Mouse (Mus musculus) olfactory bulb, adult 2 months (tissue): Measurements from ENCODE around the gene Vmn1r27. TPM values are rescaled to one million over a fixed set of nuclear protein-coding genes. Genes with fewer than 3 reads are reported as not detected.

ENCODE experiments used
- H3K27ac ChIP-seq: fragments of 200-500 bp; 2 replicates; pipeline ENCODE4 v1.5.1; 2012; ENCODE audit warnings: low read depth, low read length; ENCODE audit not compliant: insufficient read depth
- H3K4me1 ChIP-seq: fragments of 200-500 bp; 2 replicates; pipeline ENCODE4 v1.6.1; 2012; ENCODE audit warnings: low read length; ENCODE audit not compliant: control insufficient read depth, insufficient read depth
- H3K4me3 ChIP-seq: fragments of 200-500 bp; 2 replicates; pipeline ENCODE4 v1.5.1; 2012; ENCODE audit warnings: mild to moderate bottlenecking, low read depth, low read length, moderate library complexity; ENCODE audit not compliant: insufficient read depth
- CTCF ChIP-seq: fragments of 200-500 bp; IDR thresholded peaks from 2 replicates; pipeline ENCODE4 v1.5.1; 2012; ENCODE audit warnings: low read depth, mild to moderate bottlenecking, low read length, moderate library complexity; ENCODE audit not compliant: insufficient read depth
- POLR2A ChIP-seq: fragments of 200-500 bp; IDR thresholded peaks from 2 replicates; pipeline ENCODE4 v1.6.1; 2012; ENCODE audit warnings: mild to moderate bottlenecking, low read depth, low read length, moderate library complexity; ENCODE audit not compliant: insufficient read depth
- WGBS: fragments of 180-500 bp; shearing (Covaris S2); methylation state at CpG from one replicate; pipeline ENCODE4 v1.1.7; 2018; 5-methylcytosine and 5-hydroxymethylcytosine counted together
- polyA plus RNA-seq: library from polyadenylated mRNA; stranded (reverse); fragments of >200 nt; gene quantifications from 2 replicates; pipeline ENCODE4 v1.2.4, GENCODE M21; 2012; ENCODE audit warnings: low replicate concordance; ENCODE audit not compliant: missing spikeins, insufficient read depth, insufficient read length

Gene Vmn1r27
- polyA plus RNA-seq = not detected in 2 replicates

DNA sequence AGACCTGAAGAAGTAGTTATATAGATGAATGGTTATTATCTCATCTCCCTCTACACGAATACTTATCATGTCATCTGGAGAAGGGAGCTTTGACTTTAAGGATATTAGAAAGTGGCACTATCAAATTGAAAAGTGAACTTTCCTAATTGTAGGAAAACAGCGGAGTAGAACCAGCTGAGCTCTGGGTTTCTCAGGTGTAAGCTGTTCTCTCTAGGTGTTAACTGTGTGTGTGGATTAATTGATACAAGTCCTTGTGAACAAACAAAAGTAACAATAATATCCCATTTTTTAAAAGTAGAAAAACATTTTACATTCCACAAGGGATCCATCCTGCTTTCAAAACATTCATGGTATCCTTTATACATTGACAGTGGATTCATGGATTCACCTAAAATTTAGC lies at the start of gene Vmn1r27:
TSS of gene Vmn1r27 (minus strand) at position 101 of the 400 bp plus-strand sequence.
- Histone ChIP-seq H3K4me1 (no peaks in the 10 kb centered on the region), H3K27ac (no peak within 1 kb of the TSS), H3K4me3 (no peak within 1 kb of the TSS)
- TF ChIP-seq POLR2A (no peak), CTCF (no peak)
- 84% methylated on average over 2 of the region's 2 CpGs for WGBS

DNA sequence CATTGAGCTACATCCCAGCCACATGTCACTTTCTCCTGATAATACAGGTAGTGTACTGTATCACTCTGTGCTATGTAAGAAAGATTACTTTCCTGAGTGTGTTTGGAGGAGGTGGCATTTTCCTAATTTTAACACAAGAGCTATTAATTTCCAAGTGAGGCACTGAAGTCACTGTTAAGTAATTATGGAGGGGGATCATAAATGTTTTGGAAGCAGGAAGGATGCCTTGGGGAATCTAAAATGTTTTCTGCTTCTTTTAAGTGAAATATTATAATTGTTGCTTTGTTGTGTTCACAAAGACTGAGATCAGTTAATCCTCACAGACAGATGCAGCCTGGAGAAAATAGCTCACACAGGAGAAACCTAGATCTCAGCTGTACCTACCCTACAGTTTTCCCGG lies 43.1 kb upstream of the Vmn1r27 start, which contains the start of gene Vmn1r28:
TSS of gene Vmn1r28 (plus strand) at position 301 of the 400 bp plus-strand sequence.
- no peaks in the 10 kb centered on the region for H3K4me1 ChIP-seq
- no peak within 1 kb of the TSS for H3K27ac ChIP-seq
- TF ChIP-seq CTCF (no peak), POLR2A (no peak)
- WGBS = 87% methylated on average over 1 of the region's 1 CpGs
- H3K4me3 ChIP-seq = no peak within 1 kb of the TSS

DNA sequence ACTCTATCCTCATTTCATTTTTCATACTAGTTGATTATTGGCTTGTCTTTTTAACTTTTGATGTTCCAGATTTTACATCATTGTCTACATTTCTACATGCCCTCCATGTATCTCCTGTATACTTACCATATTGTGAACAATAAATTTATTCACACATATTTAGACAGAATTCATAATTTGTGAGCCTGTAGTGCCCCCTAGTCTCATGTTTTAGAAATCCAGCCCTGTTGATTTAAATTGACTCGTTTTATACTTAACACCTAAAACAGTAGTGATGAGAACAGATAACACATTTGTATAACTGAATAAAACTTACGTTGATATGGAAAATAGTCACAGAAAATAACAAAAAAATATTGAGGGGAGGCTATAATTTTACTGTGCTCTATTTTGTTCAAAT lies 2.5 kb downstream of the Vmn1r27 start:
- Histone ChIP-seq H3K4me1 (no peaks in the 10 kb centered on the region), H3K27ac (no peak overlapping the region), H3K4me3 (no peak overlapping the region)
- 72% methylated on average over 2 of the region's 2 CpGs for WGBS
- TF ChIP-seq POLR2A (no peak), CTCF (no peak)

Other genes with a start within 250 kb of the Vmn1r27 start
- gene Vmn1r25, start 238.0 kb downstream of the Vmn1r27 start, polyA plus RNA-seq = not detected in 2 replicates
- not detected in 2 replicates for gene Vmn1r26, start 203.7 kb downstream of the Vmn1r27 start, polyA plus RNA-seq
- gene Vmn1r28, start 43.2 kb upstream of the Vmn1r27 start, polyA plus RNA-seq = not detected in 2 replicates
- not detected in 2 replicates for gene Vmn1r29, start 82.7 kb upstream of the Vmn1r27 start, polyA plus RNA-seq
- gene Vmn1r30, start 224.6 kb upstream of the Vmn1r27 start, polyA plus RNA-seq = not detected in 2 replicates